Mouse (Mus musculus): ENCODE results near the gene Mea1.

The Mea1 gene

DNA sequence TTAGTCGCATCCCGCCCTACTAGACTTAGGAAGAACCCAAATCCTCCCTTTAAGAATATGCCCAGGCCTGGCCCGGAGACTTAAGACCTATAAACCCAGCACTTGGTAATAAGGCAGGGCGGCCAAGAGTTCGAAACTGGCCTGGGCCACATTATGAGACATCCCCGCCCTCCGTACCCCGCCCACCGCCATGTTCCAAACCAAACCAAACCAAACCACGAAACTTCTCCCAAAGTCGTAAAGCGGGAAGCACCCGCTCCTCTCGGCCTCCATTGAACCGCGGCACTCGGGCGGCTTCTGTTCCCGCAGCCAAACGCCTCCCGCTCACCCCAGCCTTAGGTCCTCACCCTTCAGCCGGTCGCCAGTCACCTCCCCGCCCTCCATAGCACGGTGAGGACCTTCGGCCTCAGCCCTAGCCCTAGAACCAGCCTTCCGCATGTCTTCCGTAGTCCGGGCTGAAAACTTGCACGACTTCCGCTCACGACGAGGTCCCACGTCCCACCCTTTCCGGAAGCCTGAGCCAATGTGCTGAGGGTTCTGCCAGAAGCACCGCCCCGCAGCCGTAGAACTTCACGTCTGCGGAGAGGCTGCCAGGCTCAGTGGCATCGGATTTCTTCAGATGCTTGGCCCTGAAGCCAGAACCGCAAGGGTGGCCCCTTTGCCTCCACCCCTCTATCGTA, 4.6 kb upstream of the Mea1 start, which contains the start of gene Rrp36:
Gene Rrp36 (minus strand): TSS at position 503 of the 680 bp plus-strand sequence.
- DNase-seq = peak; percentile 94 to 95

DNA sequence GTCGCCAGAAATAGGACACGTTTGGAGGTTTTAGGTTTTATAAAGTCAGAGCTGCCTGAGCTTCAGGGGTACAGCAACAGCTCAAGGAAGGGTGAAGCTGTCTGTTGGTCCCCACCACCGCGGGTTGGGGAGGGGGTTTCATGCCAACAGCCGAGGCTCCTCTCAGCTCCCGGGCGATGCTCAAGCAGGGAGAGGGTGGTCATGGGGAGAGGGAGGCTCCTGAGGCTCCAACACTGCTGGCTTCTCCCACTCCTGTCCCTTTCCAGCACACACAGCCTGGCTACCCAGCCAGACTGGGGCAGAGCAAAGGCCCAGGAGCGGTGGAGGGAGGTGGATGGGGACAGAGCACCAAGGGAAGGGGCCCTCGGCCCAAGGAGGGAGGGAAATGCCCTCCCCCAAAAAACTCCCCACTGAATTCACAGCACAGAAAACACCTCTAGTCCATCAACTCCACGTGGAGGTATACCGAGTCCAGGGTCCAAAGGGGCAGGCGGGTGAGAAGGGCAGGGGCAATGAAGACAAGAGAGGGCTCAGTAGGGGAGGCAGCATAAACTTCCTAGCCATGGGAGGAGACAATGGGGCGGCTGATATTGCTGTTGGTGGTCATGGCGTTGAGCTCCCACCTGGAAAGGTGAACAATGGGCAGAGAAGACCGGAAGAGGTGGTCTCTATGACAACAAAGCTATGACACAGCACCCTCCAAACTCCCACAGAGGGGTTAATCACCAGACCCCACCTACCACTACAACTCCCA, 3.9 kb upstream of the Mea1 start:
- no peak for DNase-seq

DNA sequence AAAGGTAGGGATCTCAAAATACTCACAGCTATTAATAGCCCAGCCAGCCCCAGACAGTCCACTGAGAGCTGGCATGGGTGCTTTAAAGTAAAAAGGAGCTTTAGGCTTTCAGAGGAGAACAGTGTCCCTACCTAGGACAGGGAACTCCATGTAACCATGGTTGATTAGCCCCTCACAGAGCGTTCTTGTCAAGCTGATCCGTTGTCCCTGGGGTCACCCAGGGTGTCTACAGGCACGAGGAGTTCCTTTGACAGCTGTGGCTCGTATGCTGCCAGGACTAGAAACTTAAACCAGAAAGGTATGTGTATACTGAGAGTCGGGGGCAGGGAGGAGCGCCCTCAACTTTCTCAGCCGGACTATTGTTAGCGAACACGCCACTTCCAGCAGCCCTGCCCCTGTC, 318 bp downstream of the Mea1 start:
- no peak for DNase-seq

DNA sequence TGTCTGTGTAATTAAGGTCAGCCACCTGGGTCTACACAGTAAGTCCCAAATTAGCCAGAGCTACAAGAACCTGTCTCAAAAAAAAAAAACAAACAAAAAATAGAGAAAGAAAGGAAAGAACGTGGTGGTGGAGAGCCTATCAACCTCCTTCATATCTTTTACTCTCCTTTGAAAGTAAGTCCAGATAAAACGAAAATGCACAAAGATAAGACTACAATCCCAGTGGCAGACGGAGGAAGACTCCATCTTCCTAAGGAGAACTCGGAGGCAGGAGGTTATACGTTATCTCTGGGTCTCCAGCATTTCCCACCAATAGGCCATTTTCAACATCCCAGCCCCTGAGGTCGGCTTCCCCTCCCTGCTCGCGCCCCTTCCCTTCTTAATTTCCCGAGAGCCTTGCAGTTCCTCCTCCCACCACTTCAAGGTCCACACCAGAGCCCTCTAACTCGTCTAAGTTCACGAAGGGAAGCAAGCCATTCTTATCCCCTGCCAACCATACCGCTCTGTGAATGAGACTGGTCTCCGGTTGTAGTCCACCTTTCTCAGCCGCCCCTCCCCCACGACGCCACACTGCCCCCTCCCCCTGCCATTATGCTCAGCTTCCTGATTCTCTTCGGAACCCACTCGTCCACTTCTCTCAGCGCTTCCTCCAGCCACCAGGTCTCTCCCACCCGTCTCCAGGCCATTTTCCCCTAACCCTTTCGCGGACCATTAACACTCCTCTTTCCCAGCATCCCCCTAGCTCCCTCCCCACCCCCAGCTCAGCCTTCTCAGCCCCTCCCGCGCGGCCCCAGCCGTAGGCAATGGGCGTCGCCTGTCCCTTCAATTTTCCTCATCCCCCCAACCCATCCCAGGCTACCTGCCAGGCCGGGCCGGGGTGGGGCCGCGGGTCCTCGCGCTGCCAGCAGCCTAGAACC, 1.5 kb downstream of the Mea1 start:
- peak; percentile 87 to 89 for DNase-seq

DNA sequence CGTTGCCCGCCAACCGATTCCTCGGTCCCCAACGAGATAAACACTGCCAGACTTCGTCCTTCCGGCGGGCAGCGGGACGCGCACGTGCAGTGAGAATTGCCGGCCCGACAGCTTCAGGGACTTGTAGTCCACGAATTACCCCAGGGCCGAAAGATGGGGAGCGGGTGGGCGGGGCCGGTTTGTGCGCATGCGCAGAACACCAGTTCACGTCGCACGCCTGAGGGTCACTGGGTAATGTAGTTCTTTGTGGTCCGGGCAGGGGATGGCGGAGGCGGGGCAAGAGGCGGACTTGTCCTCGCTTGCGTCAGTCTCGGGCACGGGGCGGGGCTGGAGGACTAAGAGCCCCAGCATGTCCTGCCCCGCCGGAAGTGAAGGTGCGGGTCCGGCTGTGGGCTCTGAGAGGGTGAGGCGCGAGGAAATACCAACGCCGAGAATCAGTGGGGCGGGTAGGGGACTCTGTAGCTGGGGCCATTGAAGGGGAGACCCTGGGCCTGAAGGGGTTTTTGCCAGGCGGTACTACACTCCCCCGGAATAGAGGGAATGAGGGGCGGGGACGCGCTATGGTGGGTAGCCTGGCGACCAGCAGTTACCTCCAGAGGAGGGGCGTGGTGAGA, 2.3 kb downstream of the Mea1 start, which contains the start of gene Klhdc3:
Gene Klhdc3 (minus strand): TSS at position 155 of the 614 bp plus-strand sequence.
- peak; percentile 99 to 100 for DNase-seq

DNA sequence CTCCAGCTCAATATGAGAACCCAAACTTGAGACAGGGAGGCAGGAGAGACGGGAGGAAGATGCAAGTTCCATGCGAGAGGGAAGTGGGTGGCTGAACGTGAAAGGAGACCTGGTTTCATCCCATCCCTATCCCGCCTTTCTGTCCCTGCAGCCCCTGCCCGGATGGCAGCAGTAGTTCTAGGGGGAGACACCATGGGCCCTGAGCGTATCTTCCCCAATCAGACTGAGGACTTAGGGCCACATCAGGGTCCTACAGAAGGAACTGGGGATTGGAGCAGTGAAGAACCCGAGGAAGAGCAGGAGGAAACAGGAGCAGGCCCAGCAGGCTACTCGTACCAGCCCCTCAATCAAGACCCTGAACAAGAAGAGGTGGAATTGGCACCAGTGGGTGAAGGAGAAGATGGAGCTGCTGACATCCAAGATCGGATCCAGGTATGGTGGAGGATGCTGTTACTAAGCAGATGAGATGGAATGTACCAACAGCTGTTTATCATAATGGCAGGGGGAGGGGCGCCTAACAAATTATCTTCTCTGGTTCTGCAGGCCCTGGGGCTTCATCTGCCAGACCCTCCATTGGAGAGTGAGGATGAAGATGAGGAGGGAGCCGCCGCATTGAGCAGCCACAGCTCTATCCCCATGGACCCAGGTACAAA, 3.0 kb downstream of the Mea1 start:
- DNase-seq = peak in 1 of 2 experiments; percentile 47

DNA sequence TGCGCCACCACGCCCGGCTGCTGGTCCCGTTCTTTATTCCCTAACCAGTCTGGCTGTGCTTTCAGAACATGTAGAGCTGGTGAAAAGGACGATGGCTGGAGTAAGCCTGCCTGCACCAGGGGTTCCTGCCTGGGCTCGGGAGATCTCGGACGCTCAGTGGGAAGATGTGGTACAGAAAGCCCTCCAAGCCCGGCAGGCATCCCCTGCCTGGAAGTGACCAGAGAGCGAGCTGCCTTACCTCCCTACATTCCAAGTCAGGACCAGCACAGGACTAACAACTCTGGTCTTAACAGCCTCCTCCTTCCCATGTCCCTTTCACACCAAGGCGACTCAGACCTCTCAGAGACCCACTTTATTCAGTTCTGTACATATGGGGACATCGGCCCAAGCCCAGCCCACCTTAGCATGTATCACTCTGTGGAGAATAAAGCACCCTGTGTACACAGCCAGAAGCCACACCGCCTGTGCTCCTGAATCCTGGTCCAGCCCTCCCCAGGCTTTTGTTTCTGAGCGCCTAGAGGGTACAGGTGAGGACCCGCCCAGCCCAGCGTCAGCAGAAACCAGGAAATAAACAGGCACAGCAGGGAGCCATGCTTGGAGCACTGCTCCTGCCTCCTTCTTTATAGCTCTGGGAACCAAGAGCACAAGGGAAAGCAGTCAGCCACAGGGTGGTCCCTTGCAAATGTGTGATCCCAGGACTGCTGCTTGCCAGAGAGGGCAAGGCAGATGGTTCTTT, 4.2 kb downstream of the Mea1 start:
- no peak for DNase-seq

DNA sequence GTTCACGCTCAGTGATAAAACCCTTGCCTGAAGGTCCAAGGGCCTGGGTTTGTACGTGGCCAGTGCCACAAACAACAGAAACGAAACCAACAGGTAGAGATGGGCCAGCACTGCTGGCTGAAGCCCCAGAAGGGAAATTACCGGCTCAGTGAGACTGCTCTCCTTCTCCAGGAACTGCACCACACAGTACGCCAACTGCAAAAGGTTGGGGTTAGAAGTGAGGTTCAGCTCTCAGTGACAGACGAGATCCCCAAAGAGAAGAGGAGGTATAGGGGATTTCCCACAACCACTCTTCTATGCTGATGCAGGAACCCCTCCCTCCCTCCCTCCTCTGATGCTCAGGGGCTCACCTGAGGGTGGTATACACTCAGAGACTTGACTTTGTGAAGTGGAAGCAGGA, 7.3 kb downstream of the Mea1 start:
- no peak for DNase-seq

DNA sequence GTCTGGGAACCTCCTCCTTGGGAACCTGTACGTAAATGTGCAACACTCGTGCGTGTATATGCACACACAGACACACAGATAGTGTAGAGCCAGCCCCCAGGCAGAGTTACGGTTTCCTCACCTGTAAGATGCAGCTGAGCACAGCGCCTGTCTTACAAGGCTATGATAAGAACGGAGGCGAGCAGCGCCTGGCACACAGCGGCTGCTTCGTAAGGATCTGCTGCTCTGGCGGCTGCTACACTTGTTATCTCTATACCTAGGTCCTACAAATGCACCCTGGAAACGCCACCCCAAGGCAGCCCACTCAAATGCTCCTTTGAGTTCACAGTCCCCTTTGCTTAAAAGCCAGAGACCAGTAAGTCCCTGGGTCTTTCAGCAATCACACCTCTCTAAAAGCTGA, 12.1 kb downstream of the Mea1 start:
- DNase-seq = no peak

DNA sequence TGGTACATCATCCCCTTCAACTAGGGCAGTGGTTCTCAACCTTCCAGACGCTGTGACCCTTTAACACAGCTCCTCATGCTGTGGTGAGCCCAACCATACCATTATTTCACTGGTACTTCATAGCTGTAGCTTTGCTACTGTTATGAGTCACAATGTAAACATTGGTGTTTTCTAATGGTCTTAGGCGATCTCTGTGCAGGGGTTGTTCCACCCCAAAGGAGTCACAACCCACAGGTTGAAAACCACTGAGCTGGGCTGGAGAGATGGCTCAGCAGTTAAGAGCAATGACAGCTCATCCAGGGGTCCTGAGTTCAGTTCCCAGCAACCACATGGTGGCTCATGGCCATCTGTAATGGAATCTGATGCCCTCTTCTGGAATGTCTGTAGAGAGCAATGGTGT, 12.8 kb downstream of the Mea1 start:
- DNase-seq = no peak

DNA sequence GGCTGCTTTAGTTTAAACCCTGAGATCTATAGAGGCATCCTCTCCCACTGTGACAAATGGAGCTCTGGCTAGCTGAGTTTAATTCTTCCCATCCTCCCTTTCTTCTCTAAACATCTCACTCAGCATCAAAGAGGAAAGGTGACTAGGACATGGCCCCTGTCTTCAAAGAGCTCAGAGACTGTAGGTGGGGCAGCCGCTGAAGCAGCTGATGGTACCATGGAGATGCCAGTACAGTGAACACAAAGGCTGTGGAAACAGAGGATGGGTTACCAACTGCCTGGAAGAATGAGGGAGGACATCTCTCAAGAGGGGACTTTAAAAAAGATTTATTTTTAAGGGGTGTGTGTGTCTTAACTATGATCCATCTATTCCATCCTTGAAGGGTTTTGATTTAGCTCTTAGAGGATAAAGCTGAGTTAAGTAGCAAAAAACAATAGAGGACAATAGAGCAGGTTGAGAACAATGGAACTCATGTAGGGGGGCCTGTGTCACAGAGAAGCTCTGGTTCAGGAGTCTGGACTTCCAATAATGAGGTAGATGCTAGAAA, 16.0 kb downstream of the Mea1 start:
- DNase-seq = no peak

DNA sequence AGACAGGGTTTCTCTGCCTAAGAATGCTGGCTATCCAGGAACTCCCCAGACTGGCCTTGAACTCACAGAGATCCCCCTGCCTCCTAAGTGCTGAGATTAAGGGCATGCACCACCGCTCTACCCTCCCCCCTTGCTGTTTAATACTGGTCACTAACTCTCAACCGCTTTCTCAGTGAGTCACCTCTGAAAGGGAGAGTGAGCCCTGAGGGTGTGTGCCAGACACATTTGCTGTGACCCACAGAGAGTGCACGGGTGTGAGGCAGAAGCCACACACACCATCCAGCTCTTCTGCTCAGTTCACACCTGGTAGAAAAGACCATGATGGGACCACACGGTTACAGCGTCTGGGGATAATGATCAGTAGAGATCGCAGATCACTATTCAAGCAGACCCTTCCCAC, 19.9 kb downstream of the Mea1 start:
- no peak for DNase-seq

DNA sequence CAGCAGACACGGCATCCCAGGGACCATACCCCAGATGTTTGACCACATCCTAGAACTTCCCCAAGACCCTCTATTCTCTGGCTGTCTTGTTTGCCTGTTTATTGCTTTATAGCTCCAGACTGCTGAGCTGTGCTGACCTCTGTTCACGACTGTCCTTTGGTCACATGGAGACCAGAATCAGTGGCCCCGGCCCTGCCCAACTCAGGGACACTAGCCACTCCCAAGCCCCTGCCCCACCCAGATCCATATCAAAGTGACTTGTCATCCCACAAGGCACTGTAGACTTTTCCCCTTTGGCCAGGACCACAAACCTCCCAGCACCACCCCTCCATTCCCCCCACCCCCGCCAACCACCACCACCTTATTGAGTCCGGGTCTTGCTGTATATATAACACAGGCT, 20.7 kb downstream of the Mea1 start:
- no peak for DNase-seq

DNA sequence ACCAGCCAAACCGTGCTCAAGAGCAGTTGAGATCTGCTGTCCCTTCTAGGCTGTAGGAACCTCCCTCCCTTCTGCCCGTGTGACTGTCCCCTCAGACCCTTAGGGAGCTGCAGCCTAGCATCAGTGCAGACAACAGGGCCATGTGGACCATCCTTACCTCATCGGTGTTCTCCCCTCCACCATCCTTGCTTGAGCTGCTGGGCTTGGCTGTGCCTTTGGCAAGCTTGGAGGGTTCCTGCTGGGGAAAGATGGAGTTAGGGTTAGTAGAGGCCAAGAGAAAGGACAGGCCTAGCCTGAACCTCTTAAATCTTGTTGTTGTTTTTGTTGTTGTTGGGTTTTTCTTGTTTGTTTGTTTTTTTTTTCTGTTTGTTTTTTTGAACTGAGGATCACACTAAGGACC, 21.3 kb downstream of the Mea1 start:
- DNase-seq = peak; percentile 78 to 82

DNA sequence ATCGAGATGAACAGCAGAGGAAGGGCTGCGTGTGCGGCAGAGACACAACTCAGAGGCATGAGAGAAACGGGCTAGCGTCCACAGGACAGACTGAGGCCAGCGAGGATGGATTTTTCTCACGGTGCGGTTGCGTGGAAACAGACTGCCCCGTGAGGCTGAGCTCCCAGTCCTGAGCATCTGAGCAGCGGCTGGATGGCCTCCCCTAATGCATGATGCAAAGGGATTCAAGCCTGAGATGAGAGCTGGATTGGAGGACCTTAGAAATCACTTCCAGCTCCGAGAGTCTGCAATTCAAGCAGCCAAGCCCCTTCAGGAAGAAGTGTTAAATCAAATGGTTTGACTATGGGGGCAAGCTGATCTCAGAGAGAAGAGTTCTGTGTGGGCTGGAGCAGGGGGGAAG, 22.9 kb downstream of the Mea1 start:
- no peak for DNase-seq

DNA sequence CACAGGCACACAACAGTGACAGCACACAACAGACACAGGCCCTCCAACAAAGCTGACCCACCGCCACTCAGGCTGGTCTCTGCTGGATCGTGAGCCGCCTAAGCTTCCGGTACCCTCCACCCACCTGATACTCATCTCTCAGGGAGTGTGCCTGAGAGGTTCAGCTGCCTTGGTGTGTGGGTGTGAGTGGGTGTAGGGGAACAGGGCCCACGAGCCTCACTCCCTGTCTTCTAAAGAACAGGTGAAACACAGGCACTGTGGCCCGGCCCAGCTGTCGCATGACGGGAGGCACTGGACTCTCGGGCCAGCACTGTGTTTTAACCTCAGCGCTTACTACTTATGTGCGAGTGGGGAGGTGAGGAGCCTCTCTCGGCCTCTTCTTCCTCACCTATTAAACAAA, 23.5 kb downstream of the Mea1 start:
- no peak for DNase-seq

DNA sequence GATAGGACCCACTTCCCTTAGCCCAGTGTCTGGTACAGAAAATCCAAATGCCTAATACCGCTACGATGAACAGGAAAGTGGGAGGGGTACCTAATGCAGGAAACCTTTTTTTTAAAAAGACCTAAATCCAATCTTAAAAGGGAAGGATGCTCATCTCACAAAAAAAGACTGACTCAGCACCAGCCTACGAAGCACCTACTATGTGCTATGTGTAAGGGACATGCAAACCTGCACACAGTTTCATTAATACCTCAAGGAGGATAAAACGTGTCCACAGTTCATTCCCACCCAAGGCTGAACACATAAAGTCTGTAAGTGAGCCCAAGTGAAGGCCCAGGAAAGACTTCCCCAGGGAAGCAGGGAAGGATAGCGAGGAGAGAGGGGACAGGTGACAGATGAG, 23.9 kb downstream of the Mea1 start:
- no peak for DNase-seq

DNA sequence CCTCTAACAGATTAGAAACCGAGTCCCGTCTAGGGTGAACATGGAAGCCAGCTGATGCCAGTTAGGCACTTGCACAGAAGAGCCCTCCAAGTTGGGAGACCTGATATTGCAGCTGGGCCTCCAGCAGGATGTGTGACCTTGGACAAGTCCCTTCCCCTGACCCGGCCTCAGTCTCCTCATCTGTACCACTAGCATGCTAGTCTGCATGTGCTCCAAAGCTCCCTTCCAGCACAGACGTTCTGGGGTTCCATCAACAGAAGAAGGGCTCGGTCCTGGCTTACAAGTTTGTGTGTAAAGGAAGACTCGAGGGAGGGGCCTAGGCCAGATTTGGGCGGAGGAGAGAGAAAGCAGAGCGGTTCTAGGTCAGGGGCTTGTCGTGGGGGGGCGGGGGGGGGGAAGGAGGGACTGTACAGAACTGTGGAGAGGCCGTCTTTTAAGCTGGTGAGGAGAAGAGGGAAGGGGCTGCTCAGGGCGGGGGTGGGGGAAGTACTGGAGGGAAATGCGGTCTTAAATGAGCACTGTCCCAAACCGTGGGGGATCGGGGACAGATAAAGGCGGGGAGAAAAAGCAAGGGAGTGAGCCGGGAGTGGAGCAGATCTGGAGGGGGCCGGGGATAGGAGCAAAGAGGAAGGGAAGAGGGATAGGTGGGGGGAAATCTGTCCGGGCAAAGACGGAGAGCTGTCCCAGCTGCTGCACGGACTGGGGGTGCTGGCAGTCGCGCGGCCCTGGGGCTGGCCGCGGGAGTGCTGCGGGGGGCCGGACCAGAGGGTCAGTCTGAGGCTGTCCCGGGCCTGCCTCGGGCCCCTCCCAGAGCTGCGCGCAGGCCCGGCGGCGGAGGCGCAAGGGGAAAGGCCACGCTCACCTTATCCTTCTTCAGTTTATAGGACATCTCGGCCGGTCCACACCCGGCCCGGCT, 25.6 kb downstream of the Mea1 start:
- DNase-seq = no peak

DNA sequence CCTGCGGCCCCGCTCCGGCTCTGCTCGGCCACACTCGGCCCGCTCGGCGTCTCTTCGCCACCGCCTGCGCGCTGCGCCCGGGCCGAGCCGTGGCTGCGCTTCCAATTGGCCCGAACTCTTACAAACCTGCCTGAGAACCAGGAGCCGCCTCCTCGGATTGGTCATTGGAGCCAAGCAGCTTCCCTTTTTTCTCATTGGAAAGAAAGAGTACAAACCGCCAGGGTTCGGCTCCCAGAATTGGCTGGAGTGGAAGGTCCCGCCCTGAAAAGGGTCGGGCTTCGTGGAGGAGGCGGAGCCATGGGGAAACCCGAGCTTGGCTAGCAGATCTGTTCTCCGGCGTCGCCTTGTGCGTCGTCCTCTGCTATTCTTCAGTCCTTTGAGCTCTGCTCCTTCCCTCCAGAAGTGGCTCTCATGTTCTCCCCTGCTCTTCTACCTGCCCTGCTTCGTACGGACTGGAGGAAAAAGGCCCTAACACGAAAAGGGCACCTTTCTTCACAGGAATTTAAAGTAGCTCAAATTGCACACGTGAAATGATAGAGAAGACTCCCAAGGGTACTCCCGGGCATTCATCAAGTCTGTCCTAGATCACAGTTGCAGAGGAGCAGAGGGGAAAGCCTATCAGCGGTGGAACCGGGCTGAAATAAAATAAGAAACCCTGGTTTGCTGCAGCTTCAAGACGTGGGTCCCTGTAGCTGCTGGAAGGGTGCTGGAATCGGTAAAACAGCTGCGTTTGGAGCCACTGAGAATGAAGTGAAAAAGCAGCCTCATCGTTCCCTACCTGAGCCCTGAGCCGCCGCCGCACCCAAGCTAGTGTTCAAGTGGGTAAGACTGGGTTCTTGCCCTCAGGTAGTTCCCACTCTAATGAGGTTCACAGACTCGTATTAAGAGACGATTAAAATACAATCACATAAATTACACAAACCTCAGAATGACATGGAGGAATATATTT, 26.6 kb downstream of the Mea1 start, which contains the start of gene Ppp2r5d:
Gene Ppp2r5d (minus strand): TSS at position 225 of the 949 bp plus-strand sequence.
- peak; percentile 96 to 98 for DNase-seq

Data from cerebellum, postnatal 10 days (tissue).